9 mouse cellular contexts compared by ENCODE assay signal in genomic region chr10:83871736-83872400, GRCm38 (mm10).
A peak's percentile ranks its signal among the peaks of the same experiment; 100 is the strongest.
DNase-seq lines count a peak whose midpoint lies in the region; ATAC-seq lines count a peak whose summit lies in the region.
"Had no signal": no experiment of that assay in that cellular context is flagged by ENCODE, and none has a peak within 500 bp of the region (broad histone marks: within the 10 kb centered on the region; RNA-seq: fewer than 3 reads in every experiment).

No protein-coding gene starts in this region.

- peak; percentile 53 for DNase-seq in NIH3T3 (ENCODE audit: low read depth)
- peak; percentile 30 for DNase-seq in embryo, embryonic 10.5 days (ENCODE audit: low spot score)
- DNase-seq in heart, postnatal 10 days = peak; percentile 68 to 72
- no peak for DNase-seq in cerebellum, adult 9-10 months
- DNase-seq in B cell, adult 2 months = no peak
- DNase-seq: right cerebral cortex, postnatal 14 days had no signal

- ATAC-seq in limb, embryonic 15.5 days (ENCODE audit: insufficient number of reproducible peaks, low FRiP score, low TSS enrichment, low read depth) = peak; percentile 69; the same call in 1 of the 2 replicates
- no peak for ATAC-seq in megakaryocyte progenitor cell, adult 5-6 weeks (replicated peaks; ENCODE audit: poor library complexity)
- ATAC-seq: Patski had no signal

- intact Hi-C loops in heart, postnatal 10 days (cut with DNase I) = no loop called here

- H3K4me3 ChIP-seq in limb, embryonic 15.5 days = no peak overlapping the region

- no peak overlapping the region for H3K9ac ChIP-seq in limb, embryonic 15.5 days

- no peaks in the 10 kb centered on the region for H3K9me3 ChIP-seq in limb, embryonic 15.5 days

- no peaks in the 10 kb centered on the region for H3K27me3 ChIP-seq in limb, embryonic 15.5 days
- H3K27me3 ChIP-seq: Patski had no signal

- H3K4me1 ChIP-seq in limb, embryonic 15.5 days = peaks cover 12% of the 10 kb centered on the region

- H3K4me2 ChIP-seq in limb, embryonic 15.5 days = no peak overlapping the region

- H3K27ac ChIP-seq in limb, embryonic 15.5 days = no peak overlapping the region

- no peaks in the 10 kb centered on the region for H3K36me3 ChIP-seq in limb, embryonic 15.5 days

- 33% methylated on average over 4 of the region's 4 CpGs for WGBS in limb, embryonic 15.5 days

Comparison
In these comparisons a context has a peak if more than half of its experiments do, and no peak if none do; other contexts are left out.
1. DNase-seq: peak in NIH3T3 (single experiment), embryo, embryonic 10.5 days (single experiment) and heart, postnatal 10 days (2 of 2); none in cerebellum, adult 9-10 months (single experiment) and B cell, adult 2 months (0 of 2).